Mouse (Mus musculus) lung, postnatal 36 days (tissue): ENCODE results near the gene Tcerg1l.

Source experiments
- DNase-seq: peaks from one replicate; pipeline ENCODE4 v3.0.0; 2022; ENCODE audit warnings: mixed read lengths

Tcerg1l gene

DNA sequence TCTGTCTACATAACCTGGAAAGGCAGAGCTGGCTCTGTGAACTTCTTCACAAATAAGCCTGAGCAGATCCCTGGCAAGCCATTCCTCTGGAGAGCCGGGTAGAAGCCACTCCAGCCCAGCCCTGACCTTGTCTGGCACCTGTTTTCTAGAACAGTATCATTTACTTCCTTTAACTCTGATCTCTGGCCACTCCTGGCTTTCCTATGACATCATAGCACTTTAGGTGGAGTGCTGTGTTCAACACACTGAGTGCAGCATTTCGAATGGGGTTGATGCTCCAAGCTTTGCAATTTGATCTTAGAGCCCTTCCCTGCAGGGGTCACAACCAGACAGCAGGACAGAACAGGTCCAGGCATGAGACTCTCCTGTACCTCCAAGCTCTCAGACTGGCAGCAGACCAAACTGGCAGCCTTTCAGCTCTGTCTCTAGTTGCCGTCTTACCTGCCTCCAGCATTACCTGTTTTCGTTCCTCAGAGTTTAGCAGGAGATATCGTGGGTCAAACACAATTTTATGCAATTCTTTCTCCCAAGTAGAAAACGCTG lies 179.9 kb downstream of the Tcerg1l start:
- peak; percentile 58 for DNase-seq

DNA sequence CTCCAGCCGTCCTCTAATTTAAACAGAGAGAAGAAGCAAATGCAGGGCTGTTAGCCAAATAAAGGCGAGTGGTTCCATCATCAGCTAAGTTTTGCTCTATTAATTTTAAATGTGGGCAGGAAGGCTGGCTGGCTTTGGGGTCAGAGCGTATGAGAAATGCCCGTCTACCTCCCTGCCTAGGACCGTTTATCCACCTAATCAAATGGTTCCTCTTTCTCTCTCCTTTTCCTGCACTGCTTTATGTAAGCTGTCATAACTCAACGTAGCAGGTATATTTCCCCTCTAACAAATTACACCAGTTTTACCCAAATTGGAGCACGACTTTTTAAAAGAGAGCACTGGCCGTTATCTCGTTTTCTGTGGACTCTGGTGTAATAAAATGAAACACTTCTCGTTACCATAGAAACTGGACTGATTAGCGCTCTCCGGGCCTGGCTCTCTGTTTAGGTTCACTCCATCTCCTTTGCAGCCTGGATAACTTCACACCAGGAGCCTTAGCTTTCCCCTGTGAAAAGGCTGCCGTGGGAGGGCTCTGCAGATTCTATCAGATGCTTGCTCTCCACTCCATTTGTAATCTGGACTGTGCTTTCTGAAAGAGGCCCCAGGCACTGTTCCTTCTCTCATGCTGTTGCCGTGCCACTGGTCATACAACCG lies 182.2 kb downstream of the Tcerg1l start:
- DNase-seq, result no peak

DNA sequence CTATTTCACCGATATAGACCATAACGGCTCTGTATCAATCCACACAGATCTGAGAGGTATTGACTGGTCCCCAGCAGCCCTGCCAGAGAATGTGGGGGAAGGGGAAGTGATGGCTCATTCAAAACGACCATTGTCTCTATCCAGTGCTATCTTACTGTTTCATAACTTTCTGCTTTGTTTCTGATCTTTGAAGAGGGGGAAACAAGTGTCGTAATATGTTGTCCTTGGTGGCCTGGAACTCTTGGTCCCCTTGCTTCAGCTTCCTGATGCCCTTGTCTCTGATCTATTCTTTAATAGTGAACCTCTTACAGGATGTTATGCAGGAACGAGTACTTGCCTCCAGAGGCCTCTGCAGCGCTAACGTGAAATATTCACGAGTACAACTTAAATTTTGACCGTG lies 182.8 kb downstream of the Tcerg1l start:
- no peak for DNase-seq

- no peak for DNase-seq
Observed at GRCm38 (mm10) chr7:138209769-138210168, 187.8 kb downstream of the Tcerg1l start.

DNA sequence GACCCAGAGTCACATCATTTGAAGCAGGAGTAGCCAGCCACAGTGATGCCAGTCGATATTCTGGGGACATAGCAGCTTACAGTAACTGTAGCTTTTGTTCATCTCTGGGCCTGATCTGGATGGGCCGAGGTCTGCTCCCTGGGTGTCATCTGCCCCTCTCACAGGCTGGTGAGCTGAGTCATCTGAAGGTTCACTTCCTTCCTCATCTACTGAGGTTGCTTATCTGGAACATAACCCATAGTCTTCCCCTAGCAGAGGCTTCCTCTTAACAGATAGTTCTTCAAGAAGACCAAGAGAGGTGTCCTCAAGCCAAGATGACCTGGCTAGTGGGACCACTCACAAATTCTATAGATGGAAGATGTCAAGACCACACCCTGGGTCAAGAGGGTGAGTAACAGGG lies 192.4 kb downstream of the Tcerg1l start:
- no peak for DNase-seq

DNA sequence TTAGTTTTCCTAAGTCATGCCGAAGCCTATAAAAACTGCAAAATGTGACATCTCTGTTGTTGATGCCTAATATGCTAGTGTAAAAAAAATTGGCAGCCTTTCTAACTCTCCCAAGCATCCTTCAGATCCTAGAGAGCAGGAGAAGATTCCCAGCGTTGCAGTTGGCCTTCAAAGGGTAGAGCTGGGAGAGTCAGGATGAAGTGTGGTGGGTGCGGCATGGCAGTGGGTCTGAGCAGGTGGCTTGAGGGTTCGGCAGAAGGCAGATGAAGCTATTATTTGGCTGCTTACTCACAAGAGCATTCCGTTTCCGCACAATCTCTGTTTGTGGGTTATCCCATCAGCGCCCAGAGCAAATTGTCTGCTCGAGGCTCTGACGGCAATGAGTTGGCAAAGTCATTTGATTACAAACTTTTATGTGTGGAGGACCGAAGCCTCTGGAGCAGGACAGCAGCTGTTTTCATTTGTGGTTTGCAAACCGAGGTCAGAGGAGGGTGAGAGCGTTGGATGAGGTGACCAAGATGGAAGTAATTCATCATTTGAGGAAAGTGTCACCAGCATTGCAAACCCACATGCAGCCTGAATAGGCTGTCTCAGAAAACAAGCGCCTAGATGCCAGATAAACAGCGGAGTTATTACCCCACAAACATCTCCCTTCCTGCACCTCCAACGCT lies 195.2 kb downstream of the Tcerg1l start:
- peak; percentile 15 for DNase-seq

- no peak for DNase-seq
Observed at GRCm38 (mm10) chr7:138199333-138200058, 198.0 kb downstream of the Tcerg1l start.

DNA sequence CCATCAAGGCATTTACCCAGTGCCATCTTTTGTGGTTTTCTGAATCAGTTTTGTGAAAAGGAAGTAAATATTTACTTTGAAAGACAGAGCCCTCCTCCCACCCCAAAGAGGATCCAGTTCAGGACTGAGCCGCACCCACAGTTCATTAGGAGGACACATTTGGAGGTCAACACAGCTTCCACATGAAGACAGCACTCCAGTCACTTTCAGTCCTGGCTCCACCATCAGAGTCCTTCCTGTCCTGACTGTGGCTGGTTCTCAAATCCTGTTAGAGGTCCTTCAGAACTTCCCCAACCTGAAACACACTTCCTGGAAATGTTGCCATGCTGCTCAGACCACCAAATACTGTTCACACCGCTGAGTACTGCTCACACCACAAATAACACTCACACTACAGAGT lies 201.4 kb downstream of the Tcerg1l start:
- DNase-seq, result no peak

- no peak for DNase-seq
Observed at GRCm38 (mm10) chr7:138184197-138184596, 213.3 kb downstream of the Tcerg1l start.

GRCm38 (mm10) chr7:138182216-138182615 lies 215.3 kb downstream of the Tcerg1l start:
- no peak for DNase-seq

- DNase-seq, result no peak
Observed at GRCm38 (mm10) chr7:138178617-138179016, 218.9 kb downstream of the Tcerg1l start.

DNA sequence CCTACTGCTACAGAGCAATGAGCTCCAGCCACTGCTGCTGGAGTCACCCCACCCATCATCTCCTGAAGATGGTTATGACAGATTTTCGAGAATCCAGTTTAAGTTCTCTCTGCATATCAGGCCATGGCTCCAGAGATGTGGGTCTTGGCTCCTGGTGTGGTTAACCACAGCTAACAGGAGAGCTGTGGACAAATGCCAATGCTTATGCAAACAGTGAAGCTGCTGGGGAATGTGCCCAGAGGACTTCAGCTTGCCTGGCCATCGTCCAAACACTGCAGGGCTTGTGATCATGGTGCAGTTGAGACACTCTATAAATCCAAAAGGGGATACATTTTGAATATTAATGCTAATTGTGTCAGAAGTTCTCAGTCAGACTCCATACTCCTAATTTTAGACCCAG lies 221.5 kb downstream of the Tcerg1l start:
- DNase-seq, result peak; percentile 84

GRCm38 (mm10) chr7:138170389-138170788 lies 227.1 kb downstream of the Tcerg1l start:
- no peak for DNase-seq
